Mouse (Mus musculus): ENCODE data around the gene Col16a1. TPM values are rescaled to one million over a fixed set of nuclear protein-coding genes. Genes with fewer than 3 reads are reported as not detected.

Col16a1 gene
- total and polyA plus RNA-seq, 2 experiments = 1.9 to 2.0 TPM

DNA sequence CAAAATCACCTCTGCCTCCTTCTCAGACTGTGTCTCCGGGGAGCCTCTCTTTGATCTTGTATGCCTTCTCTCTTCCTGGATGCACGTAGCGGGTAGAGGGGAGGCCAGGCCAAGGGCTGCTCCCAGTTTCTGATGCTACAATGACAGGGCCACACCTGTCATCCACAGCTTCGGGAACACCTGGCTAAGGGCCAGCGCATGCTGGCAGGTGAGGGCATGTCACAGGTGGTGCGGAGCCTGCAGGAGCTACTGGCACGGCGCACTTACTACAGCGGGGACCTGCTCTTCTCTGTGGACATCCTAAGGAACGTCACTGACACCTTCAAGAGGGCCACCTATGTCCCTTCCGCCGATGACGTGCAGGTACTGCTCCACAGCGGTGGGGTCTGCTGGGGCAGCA is 38.6 kb upstream of the Col16a1 start:
- no peak for DNase-seq (ENCODE audit: extremely low read depth, low read depth, low spot score)
- TF ChIP-seq POLR2A (IDR thresholded peaks at IDR 0.05; ENCODE audit: extremely low read depth, insufficient read depth, low read length) = no peak
- no peak for TF ChIP-seq CTCF (IDR thresholded peaks at IDR 0.05; ENCODE audit: low read depth, low read length)
- Histone ChIP-seq H3K4me1 (ENCODE audit: control insufficient read depth, insufficient read depth, low read length) (no peaks in the 10 kb centered on the region), H3K36me3 (ENCODE audit: control insufficient read depth, insufficient read depth, low read length) (no peaks in the 10 kb centered on the region), H3K79me2 (ENCODE audit: control insufficient read depth, insufficient read depth, low read length) (no peaks in the 10 kb centered on the region), H3K4me3 (ENCODE audit: insufficient read depth, low read depth, low read length) (no peak overlapping the region), H3K9ac (ENCODE audit: low read depth, low read length) (no peak overlapping the region), H3K27me3 (ENCODE audit: control insufficient read depth, insufficient read depth, low read length) (peaks cover 9% of the 10 kb centered on the region; the same call in 1 of the 2 replicates), H3K27ac (replicated peaks; ENCODE audit: insufficient read depth, low read depth, low read length) (no peak overlapping the region)
- WGBS = 72% methylated on average over 14 of the region's 14 CpGs

DNA sequence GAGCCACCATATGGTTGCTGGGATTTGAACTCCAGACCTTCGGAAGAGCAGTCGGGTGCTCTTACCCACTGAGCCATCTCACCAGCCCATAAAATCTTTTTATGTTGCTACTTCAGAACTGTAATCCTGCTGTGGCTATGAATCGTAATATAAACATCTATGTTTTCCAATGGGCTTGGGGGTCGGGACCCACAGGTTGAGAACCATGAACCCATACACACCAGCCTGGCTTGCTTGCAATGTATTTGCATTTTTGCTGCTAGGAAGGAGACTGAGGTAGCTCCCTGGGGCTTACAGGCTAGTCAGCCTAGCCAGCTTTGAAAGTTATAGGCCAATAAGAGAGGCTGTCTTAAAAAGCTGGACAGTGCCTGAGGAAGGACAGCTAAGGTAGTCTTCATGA is 36.9 kb upstream of the Col16a1 start:
- TF ChIP-seq POLR2A (IDR thresholded peaks at IDR 0.05; ENCODE audit: extremely low read depth, insufficient read depth, low read length) = no peak
- no peak for TF ChIP-seq CTCF (IDR thresholded peaks at IDR 0.05; ENCODE audit: low read depth, low read length)
- Histone ChIP-seq H3K4me3 (ENCODE audit: insufficient read depth, low read depth, low read length) (no peak overlapping the region), H3K9ac (ENCODE audit: low read depth, low read length) (no peak overlapping the region), H3K36me3 (ENCODE audit: control insufficient read depth, insufficient read depth, low read length) (no peaks in the 10 kb centered on the region), H3K27me3 (ENCODE audit: control insufficient read depth, insufficient read depth, low read length) (peaks cover 4% of the 10 kb centered on the region; the same call in 1 of the 2 replicates), H3K79me2 (ENCODE audit: control insufficient read depth, insufficient read depth, low read length) (no peaks in the 10 kb centered on the region), H3K27ac (replicated peaks; ENCODE audit: insufficient read depth, low read depth, low read length) (no peak overlapping the region), H3K4me1 (ENCODE audit: control insufficient read depth, insufficient read depth, low read length) (no peaks in the 10 kb centered on the region)
- 90% methylated on average over 4 of the region's 4 CpGs for WGBS
- DNase-seq (ENCODE audit: extremely low read depth, low read depth, low spot score) = no peak

DNA sequence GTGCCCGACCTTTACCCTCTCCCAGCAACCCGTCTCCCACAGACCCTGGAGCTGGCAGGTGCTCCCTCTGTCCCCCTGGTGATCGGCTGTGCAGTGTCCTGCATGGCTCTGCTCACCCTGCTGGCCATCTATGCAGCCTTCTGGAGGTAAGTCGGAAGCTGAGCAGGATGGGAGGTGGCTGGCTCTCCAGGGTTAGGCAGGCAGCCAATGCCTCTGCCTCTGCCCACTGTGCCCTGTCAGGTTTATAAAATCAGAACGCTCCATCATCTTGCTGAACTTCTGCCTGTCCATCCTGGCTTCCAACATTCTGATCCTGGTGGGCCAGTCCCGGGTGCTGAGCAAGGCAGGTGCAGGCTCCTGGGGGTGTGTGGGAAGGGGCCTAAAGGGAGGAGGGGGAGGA is 35.4 kb upstream of the Col16a1 start:
- Histone ChIP-seq H3K27ac (replicated peaks; ENCODE audit: insufficient read depth, low read depth, low read length) (no peak overlapping the region), H3K4me3 (ENCODE audit: insufficient read depth, low read depth, low read length) (no peak overlapping the region), H3K9ac (ENCODE audit: low read depth, low read length) (no peak overlapping the region), H3K27me3 (ENCODE audit: control insufficient read depth, insufficient read depth, low read length) (peaks cover 4% of the 10 kb centered on the region; the same call in 1 of the 2 replicates), H3K79me2 (ENCODE audit: control insufficient read depth, insufficient read depth, low read length) (no peaks in the 10 kb centered on the region), H3K36me3 (ENCODE audit: control insufficient read depth, insufficient read depth, low read length) (no peaks in the 10 kb centered on the region), H3K4me1 (ENCODE audit: control insufficient read depth, insufficient read depth, low read length) (no peaks in the 10 kb centered on the region)
- no peak for DNase-seq (ENCODE audit: extremely low read depth, low read depth, low spot score)
- WGBS = 73% methylated on average over 6 of the region's 6 CpGs
- TF ChIP-seq POLR2A (IDR thresholded peaks at IDR 0.05; ENCODE audit: extremely low read depth, insufficient read depth, low read length) (no peak), CTCF (IDR thresholded peaks at IDR 0.05; ENCODE audit: low read depth, low read length) (no peak)

DNA sequence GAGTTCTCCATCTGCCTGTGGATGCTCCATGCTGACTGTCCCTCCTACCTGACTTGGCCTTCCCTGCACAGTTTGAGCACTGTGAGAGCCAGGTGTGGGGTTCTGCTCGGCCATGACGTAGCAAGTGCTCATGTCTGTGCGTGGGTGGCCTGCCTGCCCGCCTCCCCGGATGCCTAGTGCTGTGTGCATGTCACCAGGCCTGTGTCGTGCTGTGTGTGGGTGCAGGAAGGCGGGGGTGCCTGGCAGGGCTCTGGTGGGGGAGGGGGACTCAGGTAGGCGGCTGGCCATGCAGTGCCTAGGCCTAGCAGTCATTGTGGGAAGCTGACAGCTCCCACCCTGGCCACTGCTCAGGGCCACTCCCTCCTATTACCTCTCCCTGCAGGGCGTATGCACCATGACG is 34.5 kb upstream of the Col16a1 start:
- H3K4me1 ChIP-seq (ENCODE audit: control insufficient read depth, insufficient read depth, low read length) = no peaks in the 10 kb centered on the region
- no peaks in the 10 kb centered on the region for H3K36me3 ChIP-seq (ENCODE audit: control insufficient read depth, insufficient read depth, low read length)
- H3K79me2 ChIP-seq (ENCODE audit: control insufficient read depth, insufficient read depth, low read length) = no peaks in the 10 kb centered on the region
- no peak for TF ChIP-seq CTCF (IDR thresholded peaks at IDR 0.05; ENCODE audit: low read depth, low read length)
- TF ChIP-seq POLR2A (IDR thresholded peaks at IDR 0.05; ENCODE audit: extremely low read depth, insufficient read depth, low read length) = no peak
- H3K4me3 ChIP-seq (ENCODE audit: insufficient read depth, low read depth, low read length) = no peak overlapping the region
- no peak overlapping the region for H3K9ac ChIP-seq (ENCODE audit: low read depth, low read length)
- 72% methylated on average over 10 of the region's 10 CpGs for WGBS
- H3K27ac ChIP-seq (replicated peaks; ENCODE audit: insufficient read depth, low read depth, low read length) = no peak overlapping the region
- no peak for DNase-seq (ENCODE audit: extremely low read depth, low read depth, low spot score)
- H3K27me3 ChIP-seq (ENCODE audit: control insufficient read depth, insufficient read depth, low read length) = peaks cover 2% of the 10 kb centered on the region; the same call in 1 of the 2 replicates

DNA sequence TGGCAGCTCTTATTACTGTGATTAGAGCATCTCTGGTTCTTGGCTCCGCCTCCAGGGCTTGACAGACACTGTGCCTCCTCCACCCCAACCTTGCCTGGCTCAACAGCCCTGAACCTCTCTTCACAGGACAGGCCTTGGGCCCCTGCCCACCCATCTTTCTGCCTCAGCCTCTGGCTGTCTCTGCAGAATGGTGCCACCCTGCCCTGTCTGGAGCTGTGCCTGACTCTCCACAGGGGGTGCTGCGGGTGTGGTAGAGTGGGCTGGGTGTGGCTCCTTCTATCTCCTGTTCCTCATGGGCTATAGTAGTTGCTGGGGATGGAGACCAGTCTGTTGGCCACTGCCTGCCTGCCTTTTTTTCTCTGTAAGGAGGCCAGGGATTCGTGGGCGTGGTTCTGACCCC is 31.6 kb upstream of the Col16a1 start:
- TF ChIP-seq CTCF (IDR thresholded peaks at IDR 0.05; ENCODE audit: low read depth, low read length) (no peak), POLR2A (IDR thresholded peaks at IDR 0.05; ENCODE audit: extremely low read depth, insufficient read depth, low read length) (no peak)
- no peak overlapping the region for H3K4me3 ChIP-seq (ENCODE audit: insufficient read depth, low read depth, low read length)
- no peak for DNase-seq (ENCODE audit: extremely low read depth, low read depth, low spot score)
- no peak overlapping the region for H3K27ac ChIP-seq (replicated peaks; ENCODE audit: insufficient read depth, low read depth, low read length)
- no peaks in the 10 kb centered on the region for H3K36me3 ChIP-seq (ENCODE audit: control insufficient read depth, insufficient read depth, low read length)
- H3K9ac ChIP-seq (ENCODE audit: low read depth, low read length) = no peak overlapping the region
- H3K4me1 ChIP-seq (ENCODE audit: control insufficient read depth, insufficient read depth, low read length) = no peaks in the 10 kb centered on the region
- 59% methylated on average over 4 of the region's 4 CpGs for WGBS
- H3K27me3 ChIP-seq (ENCODE audit: control insufficient read depth, insufficient read depth, low read length) = peaks cover 2% of the 10 kb centered on the region; the same call in 1 of the 2 replicates
- H3K79me2 ChIP-seq (ENCODE audit: control insufficient read depth, insufficient read depth, low read length) = no peaks in the 10 kb centered on the region

DNA sequence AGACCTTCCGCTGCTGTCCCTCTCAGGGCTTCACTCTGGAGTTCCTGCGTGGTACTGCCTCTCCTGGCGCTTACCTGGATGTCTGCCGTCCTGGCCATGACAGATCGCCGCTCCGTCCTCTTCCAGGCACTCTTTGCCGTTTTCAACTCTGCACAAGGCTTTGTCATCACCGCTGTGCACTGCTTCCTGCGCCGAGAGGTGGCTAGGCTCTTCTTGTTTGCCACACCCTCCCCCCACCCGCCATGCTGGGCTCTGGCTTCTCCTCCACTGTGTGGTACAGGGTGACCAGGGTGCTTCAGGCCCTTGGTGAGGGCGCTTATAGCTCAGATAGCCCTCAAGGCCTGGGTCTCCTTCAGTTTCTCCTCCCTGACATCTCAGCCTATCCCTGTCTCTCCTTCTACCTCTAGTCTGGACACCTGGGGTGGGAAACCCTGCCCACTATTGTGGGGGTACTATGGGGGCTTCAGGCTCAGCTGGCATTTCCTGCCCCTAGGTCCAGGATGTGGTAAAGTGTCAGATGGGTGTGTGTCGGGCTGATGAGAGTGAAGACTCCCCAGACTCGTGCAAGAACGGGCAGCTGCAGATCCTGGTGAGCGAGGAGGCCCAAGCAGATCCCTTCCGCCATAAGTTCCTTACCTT is 30.5 kb upstream of the Col16a1 start:
- Histone ChIP-seq H3K79me2 (ENCODE audit: control insufficient read depth, insufficient read depth, low read length) (no peaks in the 10 kb centered on the region), H3K27ac (replicated peaks; ENCODE audit: insufficient read depth, low read depth, low read length) (no peak overlapping the region), H3K4me3 (ENCODE audit: insufficient read depth, low read depth, low read length) (no peak overlapping the region), H3K9ac (ENCODE audit: low read depth, low read length) (no peak overlapping the region), H3K4me1 (ENCODE audit: control insufficient read depth, insufficient read depth, low read length) (no peaks in the 10 kb centered on the region), H3K36me3 (ENCODE audit: control insufficient read depth, insufficient read depth, low read length) (no peaks in the 10 kb centered on the region), H3K27me3 (ENCODE audit: control insufficient read depth, insufficient read depth, low read length) (peaks cover 2% of the 10 kb centered on the region; the same call in 1 of the 2 replicates)
- WGBS = 60% methylated on average over 18 of the region's 18 CpGs
- DNase-seq (ENCODE audit: extremely low read depth, low read depth, low spot score) = no peak
- no peak for TF ChIP-seq CTCF (IDR thresholded peaks at IDR 0.05; ENCODE audit: low read depth, low read length)
- TF ChIP-seq POLR2A (IDR thresholded peaks at IDR 0.05; ENCODE audit: extremely low read depth, insufficient read depth, low read length) = no peak

Measured in liver, adult 2 months (tissue).